Mouse (Mus musculus): ENCODE results near the gene Sdf2. TPM values are rescaled to one million over a fixed set of nuclear protein-coding genes. Genes with fewer than 3 reads are reported as not detected.
A peak's percentile ranks its signal among the peaks of the same experiment; 100 is the strongest.

Gene Sdf2
- polyA plus RNA-seq, 1 experiment from 2014 or later, result 89.2 TPM

GRCm38 (mm10) chr11:78289146-78289763, 43.7 kb downstream of the Sdf2 start:
- no peak overlapping the region for H3K4me3 ChIP-seq (replicated peaks; ENCODE audit: low read length)
- no peaks in the 10 kb centered on the region for H3K4me1 ChIP-seq (ENCODE audit: control insufficient read depth, insufficient read depth, low read length)
- H3K9ac ChIP-seq (ENCODE audit: low read length), result no peak overlapping the region
- 85% methylated on average over 7 of the region's 7 CpGs for WGBS
- H3K4me2 ChIP-seq (ENCODE audit: low read depth, low read length), result no peak overlapping the region
- no peaks in the 10 kb centered on the region for H3K9me3 ChIP-seq (replicated peaks; ENCODE audit: control insufficient read depth, low read length)
- ATAC-seq (ENCODE audit: insufficient read depth, low FRiP score), result no peak
- peaks cover 21% of the 10 kb centered on the region for H3K36me3 ChIP-seq (ENCODE audit: control insufficient read depth, insufficient read depth, low read length)
- H3K27ac ChIP-seq (ENCODE audit: low read length), result no peak overlapping the region
- H3K27me3 ChIP-seq (ENCODE audit: control insufficient read depth, insufficient read depth, low read length), result no peaks in the 10 kb centered on the region

DNA sequence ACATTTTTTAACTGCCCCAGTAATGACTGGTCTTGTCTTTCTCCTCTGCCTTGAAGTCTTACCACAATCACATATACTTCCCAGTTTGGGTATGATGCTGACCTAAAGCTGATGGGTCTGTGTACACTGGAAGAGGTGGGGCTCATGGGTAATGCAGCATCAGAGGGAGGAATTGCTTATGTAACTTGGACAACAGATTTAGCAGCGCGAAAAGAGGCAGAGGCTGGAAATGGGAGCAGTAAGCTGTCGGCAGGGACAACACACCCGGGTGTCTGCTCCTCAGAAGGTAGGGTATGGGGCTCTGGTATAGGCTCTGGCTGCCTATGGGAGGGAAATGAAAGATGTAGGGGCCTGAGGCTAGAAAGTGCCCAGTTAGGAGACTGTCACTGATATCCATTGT, 45.1 kb downstream of the Sdf2 start, which contains the start of gene BC030499:
Gene BC030499 (plus strand): TSS at position 188 of the 400 bp plus-strand sequence.
- H3K27me3 ChIP-seq (ENCODE audit: control insufficient read depth, insufficient read depth, low read length), result no peaks in the 10 kb centered on the region
- H3K36me3 ChIP-seq (ENCODE audit: control insufficient read depth, insufficient read depth, low read length), result peaks cover 17% of the 10 kb centered on the region; the same call in 1 of the 2 replicates
- H3K4me2 ChIP-seq (ENCODE audit: low read depth, low read length), result no peak within 1 kb of the TSS
- ATAC-seq (ENCODE audit: insufficient read depth, low FRiP score), result no peak
- H3K27ac ChIP-seq (ENCODE audit: low read length), result no peak within 1 kb of the TSS
- no peaks in the 10 kb centered on the region for H3K9me3 ChIP-seq (replicated peaks; ENCODE audit: control insufficient read depth, low read length)
- H3K4me3 ChIP-seq (replicated peaks; ENCODE audit: low read length), result no peak within 1 kb of the TSS
- 91% methylated on average over 4 of the region's 4 CpGs for WGBS
- H3K4me1 ChIP-seq (ENCODE audit: control insufficient read depth, insufficient read depth, low read length), result no peaks in the 10 kb centered on the region
- no peak within 1 kb of the TSS for H3K9ac ChIP-seq (ENCODE audit: low read length)

GRCm38 (mm10) chr11:78294585-78294984, 49.0 kb downstream of the Sdf2 start:
- H3K9ac ChIP-seq (ENCODE audit: low read length), result no peak overlapping the region
- no peak overlapping the region for H3K4me2 ChIP-seq (ENCODE audit: low read depth, low read length)
- no peaks in the 10 kb centered on the region for H3K4me1 ChIP-seq (ENCODE audit: control insufficient read depth, insufficient read depth, low read length)
- H3K36me3 ChIP-seq (ENCODE audit: control insufficient read depth, insufficient read depth, low read length), result 0 out of 2 replicates have a peak, but pooled peaks cover 5% of the 10 kb centered on the region
- no peaks in the 10 kb centered on the region for H3K27me3 ChIP-seq (ENCODE audit: control insufficient read depth, insufficient read depth, low read length)
- H3K27ac ChIP-seq (ENCODE audit: low read length), result no peak overlapping the region
- H3K9me3 ChIP-seq (replicated peaks; ENCODE audit: control insufficient read depth, low read length), result no peaks in the 10 kb centered on the region
- no peak for ATAC-seq (ENCODE audit: insufficient read depth, low FRiP score)
- WGBS, result 89% methylated on average over 6 of the region's 6 CpGs
- no peak overlapping the region for H3K4me3 ChIP-seq (replicated peaks; ENCODE audit: low read length)

- H3K27me3 ChIP-seq (ENCODE audit: control insufficient read depth, insufficient read depth, low read length), result no peaks in the 10 kb centered on the region
- H3K9ac ChIP-seq (ENCODE audit: low read length), result peak overlapping the region; percentile 82
- H3K27ac ChIP-seq (ENCODE audit: low read length), result peak overlapping the region; percentile 53; the same call in 1 of the 2 replicates
- peaks cover 4% of the 10 kb centered on the region for H3K36me3 ChIP-seq (ENCODE audit: control insufficient read depth, insufficient read depth, low read length)
- no peaks in the 10 kb centered on the region for H3K9me3 ChIP-seq (replicated peaks; ENCODE audit: control insufficient read depth, low read length)
- H3K4me3 ChIP-seq (replicated peaks; ENCODE audit: low read length), result peak overlapping the region; percentile 82
- peak overlapping the region; percentile 79 for H3K4me2 ChIP-seq (ENCODE audit: low read depth, low read length)
- WGBS, result 66% methylated on average over 7 of the region's 7 CpGs
- ATAC-seq (ENCODE audit: insufficient read depth, low FRiP score), result no peak
- 0 out of 2 replicates have a peak, but pooled peaks cover 5% of the 10 kb centered on the region for H3K4me1 ChIP-seq (ENCODE audit: control insufficient read depth, insufficient read depth, low read length)
These were observed 55.4 kb downstream of the Sdf2 start for GRCm38 (mm10) chr11:78300917-78301316.

DNA sequence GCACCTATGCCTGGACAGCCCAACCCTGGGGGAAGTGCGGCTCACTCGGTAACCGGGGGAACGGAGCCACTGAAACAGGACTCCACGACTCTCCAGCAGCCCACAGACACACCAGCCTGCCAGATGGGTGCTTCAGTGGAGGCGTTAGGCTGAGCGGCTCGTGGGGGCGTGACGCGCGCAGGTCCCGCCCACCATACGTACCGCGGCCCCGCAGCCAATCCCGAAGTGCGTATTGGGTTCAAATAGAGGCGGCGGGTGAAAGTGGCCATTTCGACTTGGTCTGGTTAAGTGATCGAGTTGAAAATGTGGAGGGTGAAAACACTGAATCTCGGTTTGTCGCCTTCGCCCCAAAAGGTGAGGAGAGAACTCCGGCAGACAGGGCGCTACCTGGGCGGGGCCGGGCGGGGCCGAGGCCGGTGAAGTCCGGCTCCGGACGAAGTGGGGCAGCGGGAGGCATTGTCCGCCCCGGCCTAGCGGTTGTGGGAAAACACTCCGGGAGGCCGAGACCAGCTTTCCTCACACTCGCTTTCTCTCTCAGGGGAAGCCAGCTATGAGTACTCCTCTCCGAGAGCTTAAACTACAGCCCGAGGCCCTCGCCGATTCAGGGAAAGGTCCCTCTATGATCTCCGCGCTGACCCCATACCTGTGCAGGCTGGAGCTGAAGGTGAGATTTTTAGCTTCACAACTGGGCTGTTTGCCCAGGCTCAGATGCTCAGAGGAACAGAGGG, 56.0 kb downstream of the Sdf2 start, which contains the start of gene Spag5:
Gene Spag5 (plus strand): TSS at position 173 of the 728 bp plus-strand sequence.
- under 1% methylated on average over 49 of the region's 49 CpGs for whole genome bisulfite sequencing
- Histone ChIP-seq H3K4me1 (ENCODE audit: control insufficient read depth, insufficient read depth, low read length) (0 out of 2 replicates have a peak, but pooled peaks cover 5% of the 10 kb centered on the region), H3K4me3 (replicated peaks; ENCODE audit: low read length) (peak within 1 kb of the TSS; percentile 82), H3K9me3 (replicated peaks; ENCODE audit: control insufficient read depth, low read length) (no peaks in the 10 kb centered on the region), H3K4me2 (ENCODE audit: low read depth, low read length) (peak within 1 kb of the TSS; percentile 79), H3K9ac (ENCODE audit: low read length) (peak within 1 kb of the TSS; percentile 82), H3K27me3 (ENCODE audit: control insufficient read depth, insufficient read depth, low read length) (no peaks in the 10 kb centered on the region), H3K36me3 (ENCODE audit: control insufficient read depth, insufficient read depth, low read length) (peaks cover 4% of the 10 kb centered on the region), H3K27ac (ENCODE audit: low read length) (peak within 1 kb of the TSS; percentile 53; the same call in 1 of the 2 replicates)
- ATAC-seq (ENCODE audit: insufficient read depth, low FRiP score), result peak; percentile 100

Other genes starting within 250 kb of the Sdf2 start
- 12.1 and 13.8 TPM in 2 replicates for gene Dhrs13, start 213.5 kb upstream of the Sdf2 start, polyA plus RNA-seq (2015; fragmentation: Nextera tagmentation; extraction: Ambion mirVana)
- gene Flot2, start 207.8 kb upstream of the Sdf2 start, polyA plus RNA-seq (2015; fragmentation: Nextera tagmentation; extraction: Ambion mirVana), result 59.0 and 61.1 TPM in 2 replicates
- gene Eral1, start 165.4 kb upstream of the Sdf2 start, polyA plus RNA-seq (2015; fragmentation: Nextera tagmentation; extraction: Ambion mirVana), result 28.3 and 29.0 TPM in 2 replicates
- 9.5 and 11.5 TPM in 2 replicates for gene Fam222b, start 151.1 kb upstream of the Sdf2 start, polyA plus RNA-seq (2015; fragmentation: Nextera tagmentation; extraction: Ambion mirVana)
- 50.9 and 55.1 TPM in 2 replicates for gene Traf4, start 80.2 kb upstream of the Sdf2 start, polyA plus RNA-seq (2015; fragmentation: Nextera tagmentation; extraction: Ambion mirVana)
- 16.7 and 19.0 TPM in 2 replicates for gene Nek8, start 69.1 kb upstream of the Sdf2 start, polyA plus RNA-seq (2015; fragmentation: Nextera tagmentation; extraction: Ambion mirVana)
- gene Tlcd1, start 69.0 kb upstream of the Sdf2 start, polyA plus RNA-seq (2015; fragmentation: Nextera tagmentation; extraction: Ambion mirVana), result 32.5 and 32.8 TPM in 2 replicates
- 1,025 and 1,263 TPM in 2 replicates for gene Rpl23a, start 62.2 kb upstream of the Sdf2 start, polyA plus RNA-seq (2015; fragmentation: Nextera tagmentation; extraction: Ambion mirVana)
- gene Rab34, start 57.3 kb upstream of the Sdf2 start, polyA plus RNA-seq (2015; fragmentation: Nextera tagmentation; extraction: Ambion mirVana), result 88.3 and 90.9 TPM in 2 replicates
- 3.1 and 3.7 TPM in 2 replicates for gene Proca1, start 52.4 kb upstream of the Sdf2 start, polyA plus RNA-seq (2015; fragmentation: Nextera tagmentation; extraction: Ambion mirVana)
- 29.3 and 31.7 TPM in 2 replicates for gene Supt6, start 241 bp downstream of the Sdf2 start, polyA plus RNA-seq (2015; fragmentation: Nextera tagmentation; extraction: Ambion mirVana)
- 72.4 and 80.3 TPM in 2 replicates for gene 2610507B11Rik, start 16.0 kb downstream of the Sdf2 start, polyA plus RNA-seq (2015; fragmentation: Nextera tagmentation; extraction: Ambion mirVana)
- 0.17 and 0.54 TPM in 2 replicates for gene BC030499, start 45.1 kb downstream of the Sdf2 start, polyA plus RNA-seq (2015; fragmentation: Nextera tagmentation; extraction: Ambion mirVana)
- 28.9 and 30.7 TPM in 2 replicates for gene Spag5, start 55.8 kb downstream of the Sdf2 start, polyA plus RNA-seq (2015; fragmentation: Nextera tagmentation; extraction: Ambion mirVana)
- 25.6 and 37.3 TPM in 2 replicates for gene Aldoc, start 77.2 kb downstream of the Sdf2 start, polyA plus RNA-seq (2015; fragmentation: Nextera tagmentation; extraction: Ambion mirVana)
- 67.4 and 80.9 TPM in 2 replicates for gene Pigs, start 82.7 kb downstream of the Sdf2 start, polyA plus RNA-seq (2015; fragmentation: Nextera tagmentation; extraction: Ambion mirVana)
- gene Unc119, start 97.7 kb downstream of the Sdf2 start, polyA plus RNA-seq (2015; fragmentation: Nextera tagmentation; extraction: Ambion mirVana), result 24.3 and 27.5 TPM in 2 replicates
- 1.6 and 2.7 TPM in 2 replicates for gene Foxn1, start 140.8 kb downstream of the Sdf2 start, polyA plus RNA-seq (2015; fragmentation: Nextera tagmentation; extraction: Ambion mirVana)
- 0.25 and 0.56 TPM in 2 replicates for gene Slc13a2, start 176.5 kb downstream of the Sdf2 start, polyA plus RNA-seq (2015; fragmentation: Nextera tagmentation; extraction: Ambion mirVana)
- 12.0 and 15.9 TPM in 2 replicates for gene Slc46a1, start 220.0 kb downstream of the Sdf2 start, polyA plus RNA-seq (2015; fragmentation: Nextera tagmentation; extraction: Ambion mirVana)

Measured in stomach, embryonic 16.5 days (tissue).